Mouse (Mus musculus) cortical plate, adult 2 months (tissue): ENCODE results near the gene Olfr102.

Source experiments
- CTCF ChIP-seq: fragments of 200-500 bp; IDR thresholded peaks from 2 replicates; pipeline ENCODE4 v1.5.1; 2011; ENCODE audit warnings: mild to moderate bottlenecking, control low read depth, low read length; ENCODE audit not compliant: insufficient read depth; ENCODE audit errors: extremely low read depth
- POLR2A ChIP-seq: fragments of 200-500 bp; IDR thresholded peaks from 2 replicates; pipeline ENCODE4 v1.6.1; 2011; ENCODE audit warnings: mild to moderate bottlenecking, low read length, control low read depth; ENCODE audit not compliant: insufficient read depth; ENCODE audit errors: extremely low read depth

DNA sequence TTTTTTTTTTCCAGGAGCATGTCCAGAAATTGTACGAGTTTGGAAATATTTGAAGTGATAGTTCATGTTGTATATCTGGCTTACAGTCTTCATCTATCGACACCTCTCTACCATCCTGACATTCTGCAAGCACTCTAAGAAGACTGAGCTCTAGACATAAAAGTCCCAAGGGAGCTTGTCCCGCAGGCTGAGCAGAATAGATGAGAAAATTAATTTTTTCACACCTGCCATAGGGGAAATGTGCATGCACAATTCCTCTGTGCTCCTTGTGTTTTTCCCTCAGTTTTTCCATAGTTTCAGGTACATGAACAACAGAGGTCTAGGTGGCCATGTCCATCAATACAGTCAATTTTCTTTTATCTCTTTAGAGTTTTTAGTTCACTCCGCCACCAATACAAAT lies 12.6 kb downstream of the Olfr102 start, which contains the start of gene Olfr101:
- TF ChIP-seq CTCF (no peak), POLR2A (no peak)
